ENCODE assay signal across 8 mouse cellular contexts in genomic region chr4:48042786-48043701, GRCm38 (mm10). TPM values are rescaled to one million over a fixed set of nuclear protein-coding genes. Genes with fewer than 3 reads are reported as not detected.
DNase-seq lines count a peak whose midpoint lies in the region; ATAC-seq lines count a peak whose summit lies in the region.

No protein-coding gene starts in this region.

- H3K4me1 ChIP-seq in hindbrain, embryonic 11.5 days (replicated peaks; ENCODE audit: control insufficient read depth, insufficient read depth, low read length) = peaks cover 15% of the 10 kb centered on the region

- ATAC-seq in hindbrain, embryonic 11.5 days (ENCODE audit: low FRiP score) = peak; percentile 85

- peak overlapping the region; percentile 98 for H3K4me2 ChIP-seq in hindbrain, embryonic 11.5 days (replicated peaks; ENCODE audit: low read depth, low read length)

- WGBS in hindbrain, embryonic 11.5 days = under 1% methylated on average over 79 of the region's 105 CpGs

- no peaks in the 10 kb centered on the region for H3K9me3 ChIP-seq in hindbrain, embryonic 11.5 days (ENCODE audit: control insufficient read depth, low read length)

- peaks cover 14% of the 10 kb centered on the region for H3K27me3 ChIP-seq in hindbrain, embryonic 11.5 days (ENCODE audit: control insufficient read depth, insufficient read depth, low read length)

- H3K36me3 ChIP-seq in hindbrain, embryonic 11.5 days (ENCODE audit: control insufficient read depth, insufficient read depth, low read length) = no peaks in the 10 kb centered on the region

- DNase-seq in MN1 (ENCODE audit: low spot score) = peak; percentile 95
- peak; percentile 96 for DNase-seq in cerebellum, adult 9-10 months
- peak; percentile 92 to 96 for DNase-seq in frontal cortex, adult 2 months (ENCODE audit: extremely low spot score in 1 of 2, low spot score in 1 of 2)
- DNase-seq in hindbrain, embryonic 11.5 days (ENCODE audit: low spot score) = peak; percentile 93
- DNase-seq in layer of hippocampus, postnatal 14 days (ENCODE audit: low spot score in 2 of 2) = peak; percentile 94 to 97
- DNase-seq in lung, postnatal 14 days = peak; percentile 94
- peak; percentile 94 for DNase-seq in retina, adult 2 months (ENCODE audit: low read depth, low spot score)
- DNase-seq in thymus, postnatal 36 days = peak; percentile 89 to 91

- peak overlapping the region; percentile 59 for H3K4me3 ChIP-seq in hindbrain, embryonic 11.5 days (ENCODE audit: low read depth, low read length)

- peak overlapping the region; percentile 96 for H3K27ac ChIP-seq in hindbrain, embryonic 11.5 days (ENCODE audit: low read depth, low read length)

- peak overlapping the region; percentile 80 for H3K9ac ChIP-seq in hindbrain, embryonic 11.5 days (ENCODE audit: low read depth, low read length)

RNA-seq across cellular contexts. Expression of gene Nr4a3, which starts 1.9 kb away (rescaled TPM):
- 6.5 and 10.0 TPM in 2 replicates for polyA plus RNA-seq in frontal cortex, adult 2 months (2012; rRNA removed)
- polyA plus RNA-seq in hindbrain, embryonic 11.5 days (2014; fragmentation: Nextera tagmentation; extraction: Ambion mirVana) = 1.2 and 1.7 TPM in 2 replicates
- total RNA-seq in layer of hippocampus, postnatal 14 days (2021) = 10 to 100 TPM; 90.2 to 95.4 TPM

Comparison
In these comparisons a context has a peak if more than half of its experiments do, and no peak if none do; other contexts are left out.
1. Peak in every context shown above with its lines: DNase-seq, ATAC-seq, H3K4me3 ChIP-seq and H3K27ac ChIP-seq.